Mouse (Mus musculus) spleen, postnatal 36 days (tissue): ENCODE results near the gene Vgf.

Experiments used
- DNase-seq, 2 experiments: peaks; one replicate each; pipeline ENCODE4 v3.0.0; 2022; ENCODE audit warnings: low spot score in 2 of 2, mixed read lengths in 1 of 2

The Vgf gene

GRCm38 (mm10) chr5:137070881-137071605 lies 44.9 kb downstream of the Vgf start:
- DNase-seq, result no peak

GRCm38 (mm10) chr5:137072079-137072960 lies 46.1 kb downstream of the Vgf start, which contains the start of gene Serpine1:
Gene Serpine1 (minus strand): TSS chr5:137072268.
- DNase-seq, result peak; percentile 32 to 37

GRCm38 (mm10) chr5:137073141-137073540 lies 46.9 kb downstream of the Vgf start:
- DNase-seq, result no peak

- no peak for DNase-seq
Observed at GRCm38 (mm10) chr5:137074191-137074651, 48.0 kb downstream of the Vgf start.

DNA sequence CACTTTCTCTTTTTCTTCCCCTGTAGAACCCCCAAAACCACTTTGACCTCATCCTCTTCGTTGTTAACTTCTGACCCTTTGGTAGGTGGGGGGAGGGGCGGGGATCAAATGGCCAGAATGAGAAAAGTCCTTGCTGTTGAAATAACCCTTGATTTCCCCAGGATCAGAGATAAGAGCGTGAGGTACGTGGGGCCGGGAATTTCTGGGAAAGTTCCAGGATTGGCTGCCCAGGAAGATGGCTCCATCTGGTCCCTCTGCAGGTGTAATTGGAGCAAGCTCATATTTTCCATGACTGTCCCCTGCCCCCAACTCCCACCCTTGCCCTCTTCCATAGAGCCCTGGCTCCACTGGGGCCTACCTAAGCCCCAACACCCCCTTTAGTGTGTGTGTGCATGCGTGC lies 49.5 kb downstream of the Vgf start:
- no peak for DNase-seq

GRCm38 (mm10) chr5:137076191-137076930 lies 50.2 kb downstream of the Vgf start:
- DNase-seq, result peak; percentile 61 to 65

GRCm38 (mm10) chr5:137077187-137077586 lies 51.0 kb downstream of the Vgf start:
- no peak for DNase-seq

GRCm38 (mm10) chr5:137078041-137078440 lies 51.8 kb downstream of the Vgf start:
- no peak for DNase-seq

GRCm38 (mm10) chr5:137078616-137079015 lies 52.4 kb downstream of the Vgf start:
- DNase-seq, result no peak

DNA sequence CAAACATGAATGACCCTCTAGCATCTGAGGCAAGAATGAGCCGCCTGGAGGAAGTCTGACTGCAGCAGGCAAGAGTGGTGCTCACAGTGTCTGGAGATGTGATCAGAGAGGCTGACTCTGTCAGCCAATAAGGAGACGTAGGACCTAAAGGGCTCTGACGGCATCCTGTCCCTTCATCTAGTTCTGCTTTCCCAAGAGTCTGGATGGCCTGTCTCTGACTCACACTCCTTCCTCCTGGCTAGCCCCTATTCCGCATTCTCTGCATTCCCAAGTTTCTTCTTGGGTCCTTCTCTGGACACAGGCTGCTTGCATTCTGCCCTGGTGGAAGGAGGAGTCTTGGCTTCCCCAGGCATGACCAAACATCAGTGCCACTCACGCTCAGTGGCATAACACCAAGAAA lies 53.7 kb downstream of the Vgf start:
- peak in 1 of 2 experiments; percentile 3 for DNase-seq
